Mouse (Mus musculus): ENCODE measurements around the gene Ccn6. TPM values are rescaled to one million over a fixed set of nuclear protein-coding genes. Genes with fewer than 3 reads are reported as not detected.

Gene Ccn6
- polyA plus RNA-seq, 1 experiment from 2014 or later: 0.37 TPM

- WGBS: 72% methylated on average over 11 of the region's 11 CpGs
- 0 out of 2 replicates have a peak, but pooled peaks cover 14% of the 10 kb centered on the region for H3K4me1 ChIP-seq (ENCODE audit: control insufficient read depth, insufficient read depth, low read length)
- no peak overlapping the region for H3K9ac ChIP-seq (ENCODE audit: low read length)
- no peak overlapping the region for H3K4me2 ChIP-seq (ENCODE audit: low read depth, low read length)
- no peak for ATAC-seq (ENCODE audit: insufficient read depth, low FRiP score)
- H3K4me3 ChIP-seq (replicated peaks; ENCODE audit: low read length): no peak overlapping the region
- no peaks in the 10 kb centered on the region for H3K36me3 ChIP-seq (ENCODE audit: control insufficient read depth, insufficient read depth, low read length)
- H3K27me3 ChIP-seq (ENCODE audit: control insufficient read depth, insufficient read depth, low read length): no peaks in the 10 kb centered on the region
- H3K9me3 ChIP-seq (replicated peaks; ENCODE audit: control insufficient read depth, low read length): no peaks in the 10 kb centered on the region
- H3K27ac ChIP-seq (ENCODE audit: low read length): no peak overlapping the region
Measured at GRCm38 (mm10) chr10:39167611-39168010, 4.0 kb upstream of the Ccn6 start.

DNA sequence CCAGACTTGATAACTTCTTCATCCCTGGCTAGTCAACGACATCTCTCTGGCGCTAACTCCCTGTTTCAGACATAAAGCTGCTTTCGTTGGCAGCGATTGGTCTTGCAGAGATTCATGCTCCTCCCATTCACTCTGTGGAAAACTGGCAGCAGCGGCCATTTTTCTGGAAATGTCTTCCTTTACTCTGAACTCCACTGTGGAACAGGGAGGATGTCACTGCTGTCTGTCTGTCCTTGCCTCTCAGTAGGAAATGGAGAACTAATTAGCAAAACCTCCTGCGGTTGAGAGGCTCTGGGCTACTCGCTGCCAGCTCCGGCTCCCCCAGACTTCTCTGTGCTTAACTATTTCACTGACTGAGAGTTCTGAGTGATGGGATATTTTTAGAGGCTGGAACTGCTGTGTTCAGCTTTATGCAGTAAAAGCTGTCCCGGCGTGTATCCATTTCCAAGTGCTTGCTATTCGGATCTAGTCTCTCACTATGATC is 2.1 kb upstream of the Ccn6 start:
- no peaks in the 10 kb centered on the region for H3K36me3 ChIP-seq (ENCODE audit: control insufficient read depth, insufficient read depth, low read length)
- 0 out of 2 replicates have a peak overlapping the region, but pooled peaks have one; percentile 48 for H3K9ac ChIP-seq (ENCODE audit: low read length)
- 26% methylated on average over 11 of the region's 11 CpGs for WGBS
- H3K4me3 ChIP-seq (replicated peaks; ENCODE audit: low read length): peak overlapping the region; percentile 11
- H3K9me3 ChIP-seq (replicated peaks; ENCODE audit: control insufficient read depth, low read length): no peaks in the 10 kb centered on the region
- peak overlapping the region; percentile 59 for H3K27ac ChIP-seq (ENCODE audit: low read length)
- peak overlapping the region; percentile 12; the same call in 1 of the 2 replicates for H3K4me2 ChIP-seq (ENCODE audit: low read depth, low read length)
- 0 out of 2 replicates have a peak, but pooled peaks cover 12% of the 10 kb centered on the region for H3K4me1 ChIP-seq (ENCODE audit: control insufficient read depth, insufficient read depth, low read length)
- no peaks in the 10 kb centered on the region for H3K27me3 ChIP-seq (ENCODE audit: control insufficient read depth, insufficient read depth, low read length)
- no peak for ATAC-seq (ENCODE audit: insufficient read depth, low FRiP score)

- no peak for ATAC-seq (ENCODE audit: insufficient read depth, low FRiP score)
- peak overlapping the region; percentile 2; the same call in 1 of the 2 replicates for H3K4me3 ChIP-seq (replicated peaks; ENCODE audit: low read length)
Measured at GRCm38 (mm10) chr10:39162666-39163484, 719 bp downstream of the Ccn6 start.

DNA sequence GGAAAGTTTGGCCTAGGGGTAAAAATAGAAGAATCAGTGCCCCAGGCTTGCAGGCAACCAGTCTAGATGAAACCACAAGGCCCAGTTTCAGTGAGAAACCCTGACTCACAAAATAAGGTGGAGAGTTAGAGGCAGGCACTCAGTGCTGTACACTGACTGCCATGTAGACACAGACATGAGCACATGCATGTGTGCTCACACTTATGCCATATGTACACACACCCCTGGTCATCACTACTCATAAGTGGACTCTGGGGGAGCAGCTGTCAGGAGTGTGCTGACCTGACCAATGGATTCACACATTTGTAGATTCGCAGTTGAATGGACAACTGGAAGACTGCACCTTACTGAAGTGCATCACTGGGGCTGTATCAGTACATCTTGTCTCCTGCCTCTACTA is 2.2 kb downstream of the Ccn6 start:
- no peak overlapping the region for H3K27ac ChIP-seq (ENCODE audit: low read length)
- no peaks in the 10 kb centered on the region for H3K9me3 ChIP-seq (replicated peaks; ENCODE audit: control insufficient read depth, low read length)
- 0 out of 2 replicates have a peak, but pooled peaks cover 10% of the 10 kb centered on the region for H3K4me1 ChIP-seq (ENCODE audit: control insufficient read depth, insufficient read depth, low read length)
- no peak overlapping the region for H3K4me3 ChIP-seq (replicated peaks; ENCODE audit: low read length)
- H3K9ac ChIP-seq (ENCODE audit: low read length): no peak overlapping the region
- WGBS: 87% methylated on average over 1 of the region's 1 CpGs
- H3K4me2 ChIP-seq (ENCODE audit: low read depth, low read length): no peak overlapping the region
- H3K36me3 ChIP-seq (ENCODE audit: control insufficient read depth, insufficient read depth, low read length): no peaks in the 10 kb centered on the region
- H3K27me3 ChIP-seq (ENCODE audit: control insufficient read depth, insufficient read depth, low read length): no peaks in the 10 kb centered on the region
- ATAC-seq (ENCODE audit: insufficient read depth, low FRiP score): no peak

More at GRCm38 (mm10) chr10:39162666-39163484, 719 bp downstream of the Ccn6 start:
- Histone ChIP-seq H3K4me2 (ENCODE audit: low read depth, low read length) (peak overlapping the region; percentile 39), H3K27ac (ENCODE audit: low read length) (no peak overlapping the region), H3K27me3 (ENCODE audit: control insufficient read depth, insufficient read depth, low read length) (no peaks in the 10 kb centered on the region), H3K9ac (ENCODE audit: low read length) (no peak overlapping the region; the same call in 1 of the 2 replicates), H3K36me3 (ENCODE audit: control insufficient read depth, insufficient read depth, low read length) (no peaks in the 10 kb centered on the region), H3K9me3 (replicated peaks; ENCODE audit: control insufficient read depth, low read length) (no peaks in the 10 kb centered on the region), H3K4me1 (ENCODE audit: control insufficient read depth, insufficient read depth, low read length) (0 out of 2 replicates have a peak, but pooled peaks cover 10% of the 10 kb centered on the region)
- WGBS: 18% methylated on average over 18 of the region's 18 CpGs

- ATAC-seq (ENCODE audit: insufficient read depth, low FRiP score): no peak
- Histone ChIP-seq H3K4me3 (replicated peaks; ENCODE audit: low read length) (no peak overlapping the region), H3K36me3 (ENCODE audit: control insufficient read depth, insufficient read depth, low read length) (no peaks in the 10 kb centered on the region), H3K4me1 (ENCODE audit: control insufficient read depth, insufficient read depth, low read length) (0 out of 2 replicates have a peak, but pooled peaks cover 7% of the 10 kb centered on the region), H3K9me3 (replicated peaks; ENCODE audit: control insufficient read depth, low read length) (no peaks in the 10 kb centered on the region), H3K9ac (ENCODE audit: low read length) (no peak overlapping the region), H3K27ac (ENCODE audit: low read length) (no peak overlapping the region), H3K27me3 (ENCODE audit: control insufficient read depth, insufficient read depth, low read length) (no peaks in the 10 kb centered on the region), H3K4me2 (ENCODE audit: low read depth, low read length) (no peak overlapping the region)
- 54% methylated on average over 12 of the region's 12 CpGs for WGBS
Measured at GRCm38 (mm10) chr10:39158306-39158705, 5.3 kb downstream of the Ccn6 start.

GRCm38 (mm10) chr10:39157321-39157720 is 6.3 kb downstream of the Ccn6 start:
- no peak overlapping the region for H3K4me2 ChIP-seq (ENCODE audit: low read depth, low read length)
- no peaks in the 10 kb centered on the region for H3K36me3 ChIP-seq (ENCODE audit: control insufficient read depth, insufficient read depth, low read length)
- 92% methylated on average over 1 of the region's 1 CpGs for WGBS
- H3K27ac ChIP-seq (ENCODE audit: low read length): no peak overlapping the region
- no peaks in the 10 kb centered on the region for H3K27me3 ChIP-seq (ENCODE audit: control insufficient read depth, insufficient read depth, low read length)
- no peak overlapping the region for H3K9ac ChIP-seq (ENCODE audit: low read length)
- no peak for ATAC-seq (ENCODE audit: insufficient read depth, low FRiP score)
- H3K4me1 ChIP-seq (ENCODE audit: control insufficient read depth, insufficient read depth, low read length): no peaks in the 10 kb centered on the region
- H3K9me3 ChIP-seq (replicated peaks; ENCODE audit: control insufficient read depth, low read length): no peaks in the 10 kb centered on the region
- no peak overlapping the region for H3K4me3 ChIP-seq (replicated peaks; ENCODE audit: low read length)

- WGBS: 76% methylated on average over 5 of the region's 5 CpGs
- Histone ChIP-seq H3K9ac (ENCODE audit: low read length) (no peak overlapping the region), H3K4me1 (ENCODE audit: control insufficient read depth, insufficient read depth, low read length) (no peaks in the 10 kb centered on the region), H3K36me3 (ENCODE audit: control insufficient read depth, insufficient read depth, low read length) (no peaks in the 10 kb centered on the region), H3K27ac (ENCODE audit: low read length) (no peak overlapping the region), H3K4me2 (ENCODE audit: low read depth, low read length) (no peak overlapping the region), H3K4me3 (replicated peaks; ENCODE audit: low read length) (no peak overlapping the region), H3K27me3 (ENCODE audit: control insufficient read depth, insufficient read depth, low read length) (no peaks in the 10 kb centered on the region), H3K9me3 (replicated peaks; ENCODE audit: control insufficient read depth, low read length) (no peaks in the 10 kb centered on the region)
- ATAC-seq (ENCODE audit: insufficient read depth, low FRiP score): no peak
Measured at GRCm38 (mm10) chr10:39156719-39157118, 6.9 kb downstream of the Ccn6 start.

DNA sequence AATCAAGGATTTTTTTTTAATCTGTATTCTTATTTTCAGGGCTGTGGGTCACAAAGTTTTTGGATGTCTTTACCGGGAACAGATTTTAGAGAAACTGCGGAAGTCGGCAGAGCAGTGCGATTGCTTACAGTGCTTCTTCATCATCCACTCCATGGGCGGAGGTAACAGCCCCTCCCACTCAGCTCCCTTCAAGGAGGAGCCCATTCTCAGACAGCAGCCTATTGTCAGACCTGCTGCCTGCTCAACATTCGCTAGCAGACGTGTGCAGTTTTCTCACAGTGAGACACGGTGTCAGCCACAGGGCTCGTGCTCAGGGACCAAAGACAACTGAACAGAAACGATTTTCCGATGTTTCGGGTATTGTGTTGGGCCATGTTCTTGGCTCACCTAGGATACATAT is 21.4 kb downstream of the Ccn6 start:
- 82% methylated on average over 12 of the region's 12 CpGs for WGBS
- H3K4me3 ChIP-seq (replicated peaks; ENCODE audit: low read length): no peak overlapping the region
- H3K4me2 ChIP-seq (ENCODE audit: low read depth, low read length): no peak overlapping the region
- H3K4me1 ChIP-seq (ENCODE audit: control insufficient read depth, insufficient read depth, low read length): no peaks in the 10 kb centered on the region
- peaks cover 3% of the 10 kb centered on the region; the same call in 1 of the 2 replicates for H3K36me3 ChIP-seq (ENCODE audit: control insufficient read depth, insufficient read depth, low read length)
- ATAC-seq (ENCODE audit: insufficient read depth, low FRiP score): no peak
- no peak overlapping the region for H3K9ac ChIP-seq (ENCODE audit: low read length)
- no peaks in the 10 kb centered on the region for H3K9me3 ChIP-seq (replicated peaks; ENCODE audit: control insufficient read depth, low read length)
- H3K27ac ChIP-seq (ENCODE audit: low read length): no peak overlapping the region
- H3K27me3 ChIP-seq (ENCODE audit: control insufficient read depth, insufficient read depth, low read length): no peaks in the 10 kb centered on the region

DNA sequence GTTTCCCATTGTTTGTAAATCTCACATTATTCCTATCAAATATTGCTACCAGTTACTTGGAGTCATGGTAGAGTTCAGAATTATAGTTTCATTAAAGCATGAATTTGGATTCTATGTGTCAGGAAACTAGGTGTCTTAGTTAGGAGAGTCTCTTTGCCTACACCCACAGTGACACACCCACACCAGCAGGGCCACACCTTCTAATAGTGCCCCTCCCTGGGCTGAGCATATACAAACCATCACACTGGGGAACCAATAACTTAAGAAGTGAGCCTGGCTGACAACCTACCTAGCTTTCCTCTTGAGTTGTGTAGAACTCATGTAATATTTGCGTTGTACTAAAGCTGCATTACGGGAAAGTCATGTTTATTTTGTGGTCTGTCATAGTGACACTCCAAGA is 22.2 kb downstream of the Ccn6 start:
- no peak overlapping the region for H3K27ac ChIP-seq (ENCODE audit: low read length)
- H3K4me2 ChIP-seq (ENCODE audit: low read depth, low read length): no peak overlapping the region
- H3K9ac ChIP-seq (ENCODE audit: low read length): no peak overlapping the region
- 84% methylated on average over 2 of the region's 2 CpGs for WGBS
- H3K9me3 ChIP-seq (replicated peaks; ENCODE audit: control insufficient read depth, low read length): no peaks in the 10 kb centered on the region
- ATAC-seq (ENCODE audit: insufficient read depth, low FRiP score): no peak
- no peaks in the 10 kb centered on the region for H3K27me3 ChIP-seq (ENCODE audit: control insufficient read depth, insufficient read depth, low read length)
- no peak overlapping the region for H3K4me3 ChIP-seq (replicated peaks; ENCODE audit: low read length)
- H3K36me3 ChIP-seq (ENCODE audit: control insufficient read depth, insufficient read depth, low read length): peaks cover 3% of the 10 kb centered on the region; the same call in 1 of the 2 replicates
- no peaks in the 10 kb centered on the region for H3K4me1 ChIP-seq (ENCODE audit: control insufficient read depth, insufficient read depth, low read length)

Data from stomach, embryonic 16.5 days (tissue).